Mouse (Mus musculus) forelimb bud, embryonic 11.5 days (tissue): ENCODE results near the gene Hoxa10.
A peak's percentile ranks its signal among the peaks of the same experiment; 100 is the strongest.

Source experiments
- DNase-seq: peaks from one replicate; pipeline ENCODE4 v3.0.0-alpha.2; 2012; ENCODE audit warnings: low read depth, low spot score

The Hoxa10 gene

GRCm38 (mm10) chr6:52262463-52263320 lies 22.0 kb upstream of the Hoxa10 start:
- DNase-seq = peak; percentile 42

- DNase-seq = no peak
Observed at GRCm38 (mm10) chr6:52261751-52262462, 21.3 kb upstream of the Hoxa10 start.

GRCm38 (mm10) chr6:52260654-52261575 lies 20.3 kb upstream of the Hoxa10 start, which contains the start of gene Hoxa13:
TSS of gene Hoxa13 (minus strand) at chr6:52260880.
- no peak for DNase-seq

- DNase-seq = no peak
Observed at GRCm38 (mm10) chr6:52259811-52260261, 19.2 kb upstream of the Hoxa10 start.

DNA sequence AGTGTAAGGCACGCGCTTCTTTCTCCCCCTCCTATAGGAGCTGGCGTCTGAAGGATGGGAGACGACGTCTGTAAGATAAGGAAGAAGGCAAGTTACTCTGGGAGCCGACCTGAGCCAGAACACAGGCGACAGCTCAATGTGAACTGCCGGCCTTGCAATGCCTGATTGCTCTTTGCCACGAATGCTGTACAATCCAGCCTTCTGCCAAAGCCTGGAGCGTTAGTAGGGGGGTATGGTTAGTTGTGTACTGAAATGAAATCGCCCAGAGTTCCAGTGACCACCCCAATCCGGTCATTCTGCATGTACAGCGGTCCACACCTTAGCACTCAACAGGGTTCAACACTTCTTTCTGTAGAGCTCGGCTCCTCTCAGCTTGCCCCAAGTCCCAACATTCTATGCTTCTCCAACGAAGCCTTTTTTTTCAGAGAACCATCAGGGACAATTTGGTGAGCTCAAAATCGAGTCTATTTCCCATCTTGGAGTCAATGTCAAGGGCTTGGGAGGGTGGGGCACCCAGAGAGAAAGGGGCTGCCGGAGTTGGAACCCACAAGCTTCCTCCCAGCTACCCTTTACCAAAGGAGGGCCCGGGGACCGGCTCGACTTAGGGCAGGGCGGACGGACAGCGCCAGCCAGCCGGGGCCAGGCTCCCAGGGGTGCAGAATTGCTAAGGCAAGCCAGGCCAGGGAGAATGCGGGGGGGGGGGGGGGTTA lies 18.6 kb upstream of the Hoxa10 start:
- no peak for DNase-seq

GRCm38 (mm10) chr6:52256956-52257355 lies 16.3 kb upstream of the Hoxa10 start:
- peak; percentile 89 for DNase-seq

- DNase-seq = no peak
Observed at GRCm38 (mm10) chr6:52253511-52254500, 13.2 kb upstream of the Hoxa10 start.

- no peak for DNase-seq
Observed at GRCm38 (mm10) chr6:52252775-52253376, 12.2 kb upstream of the Hoxa10 start.

GRCm38 (mm10) chr6:52252016-52252774 lies 11.5 kb upstream of the Hoxa10 start:
- DNase-seq = no peak

GRCm38 (mm10) chr6:52251177-52251879 lies 10.7 kb upstream of the Hoxa10 start:
- DNase-seq = no peak

- no peak for DNase-seq
Observed at GRCm38 (mm10) chr6:52249826-52250225, 9.2 kb upstream of the Hoxa10 start.

DNA sequence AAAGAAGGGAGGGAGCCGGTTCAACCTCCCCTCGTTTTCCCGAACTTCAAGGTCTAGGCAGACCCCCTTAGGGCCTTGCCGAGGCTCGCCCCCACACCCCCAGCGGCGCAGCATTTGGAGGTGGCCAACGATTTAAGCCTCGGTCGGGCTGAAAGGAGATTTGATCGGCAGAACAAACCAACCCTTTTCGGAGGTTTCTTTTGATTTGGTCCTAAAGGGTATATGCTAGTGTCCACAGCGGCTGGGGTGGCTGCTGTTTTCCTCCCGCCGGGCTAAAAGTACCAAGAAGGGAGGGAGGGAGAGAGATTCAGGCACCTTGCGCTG lies 8.7 kb upstream of the Hoxa10 start:
- no peak for DNase-seq

- DNase-seq = no peak
Observed at GRCm38 (mm10) chr6:52248638-52249414, 8.2 kb upstream of the Hoxa10 start.

- no peak for DNase-seq
Observed at GRCm38 (mm10) chr6:52247766-52248637, 7.3 kb upstream of the Hoxa10 start.

DNA sequence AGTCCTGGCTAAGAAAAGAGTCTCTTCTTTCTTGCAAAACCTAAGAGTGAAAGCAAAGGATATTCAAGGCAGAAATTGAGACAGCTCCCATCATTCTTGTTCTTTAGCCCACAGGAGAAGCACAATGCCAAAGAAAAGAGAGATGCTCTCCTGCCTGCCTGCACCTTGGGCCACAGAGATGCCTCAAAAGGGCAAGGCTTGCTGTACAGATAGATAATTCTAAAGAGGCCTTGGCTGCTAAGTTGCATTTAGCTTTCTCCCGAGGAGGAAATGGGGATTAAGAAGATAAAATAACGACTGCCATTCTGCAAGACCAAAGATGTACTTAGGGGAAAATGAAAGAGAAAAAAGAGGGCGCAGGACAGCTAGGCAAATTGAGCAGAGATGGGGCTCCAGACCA lies 6.3 kb upstream of the Hoxa10 start:
- no peak for DNase-seq

GRCm38 (mm10) chr6:52246403-52246803 lies 5.7 kb upstream of the Hoxa10 start:
- DNase-seq = no peak
